Mouse (Mus musculus): ENCODE measurements around the gene Fkbp9.
A peak's percentile ranks its signal among the peaks of the same experiment; 100 is the strongest.
"Not testable (repeated sequence)": the region's sequence is repeated elsewhere in the genome, so short reads cannot be mapped to it uniquely, and the experiment has no call there.

The Fkbp9 gene

GRCm38 (mm10) chr6:56843229-56843628, 11.4 kb downstream of the Fkbp9 start:
- DNase-seq (ENCODE audit: low spot score) = no peak

- DNase-seq (ENCODE audit: low spot score) = no peak
Observed at GRCm38 (mm10) chr6:56844365-56844764, 12.5 kb downstream of the Fkbp9 start.

- no peak for DNase-seq (ENCODE audit: low spot score)
Observed at GRCm38 (mm10) chr6:56848974-56849373, 17.1 kb downstream of the Fkbp9 start.

- no peak for DNase-seq (ENCODE audit: low spot score)
Observed at GRCm38 (mm10) chr6:56850315-56850714, 18.5 kb downstream of the Fkbp9 start.

- DNase-seq (ENCODE audit: low spot score) = no peak
Observed at GRCm38 (mm10) chr6:56854803-56855202, 22.9 kb downstream of the Fkbp9 start.

GRCm38 (mm10) chr6:56856748-56857147, 24.9 kb downstream of the Fkbp9 start:
- no peak for DNase-seq (ENCODE audit: low spot score)

GRCm38 (mm10) chr6:56860205-56860848, 28.5 kb downstream of the Fkbp9 start:
- DNase-seq (ENCODE audit: low spot score) = no peak

- not testable (repeated sequence) for DNase-seq (ENCODE audit: low spot score)
Observed at GRCm38 (mm10) chr6:56866899-56867298, 35.0 kb downstream of the Fkbp9 start.

GRCm38 (mm10) chr6:56868565-56868964, 36.7 kb downstream of the Fkbp9 start:
- DNase-seq (ENCODE audit: low spot score) = no peak

GRCm38 (mm10) chr6:56870027-56870426, 38.2 kb downstream of the Fkbp9 start:
- no peak for DNase-seq (ENCODE audit: low spot score)

GRCm38 (mm10) chr6:56876870-56877269, 45.0 kb downstream of the Fkbp9 start:
- no peak for DNase-seq (ENCODE audit: low spot score)

GRCm38 (mm10) chr6:56877985-56878384, 46.1 kb downstream of the Fkbp9 start:
- no peak for DNase-seq (ENCODE audit: low spot score)

GRCm38 (mm10) chr6:56879352-56879955, 47.6 kb downstream of the Fkbp9 start:
- no peak for DNase-seq (ENCODE audit: low spot score)

GRCm38 (mm10) chr6:56888561-56888960, 56.7 kb downstream of the Fkbp9 start:
- no peak for DNase-seq (ENCODE audit: low spot score)

GRCm38 (mm10) chr6:56890762-56891161, 58.9 kb downstream of the Fkbp9 start:
- no peak for DNase-seq (ENCODE audit: low spot score)

- DNase-seq (ENCODE audit: low spot score) = no peak
Observed at GRCm38 (mm10) chr6:56899601-56900000, 67.7 kb downstream of the Fkbp9 start.

GRCm38 (mm10) chr6:56901336-56901735, 69.5 kb downstream of the Fkbp9 start:
- no peak for DNase-seq (ENCODE audit: low spot score)

- peak; percentile 71 for DNase-seq (ENCODE audit: low spot score)
Observed at GRCm38 (mm10) chr6:56901824-56902386, 70.0 kb downstream of the Fkbp9 start.

GRCm38 (mm10) chr6:56902606-56903520, 71.0 kb downstream of the Fkbp9 start:
- peak; percentile 85 for DNase-seq (ENCODE audit: low spot score)

GRCm38 (mm10) chr6:56903831-56904230, 72.0 kb downstream of the Fkbp9 start:
- DNase-seq (ENCODE audit: low spot score) = no peak

GRCm38 (mm10) chr6:56904330-56904729, 72.5 kb downstream of the Fkbp9 start:
- DNase-seq (ENCODE audit: low spot score) = no peak

- no peak for DNase-seq (ENCODE audit: low spot score)
Observed at GRCm38 (mm10) chr6:56904982-56905381, 73.1 kb downstream of the Fkbp9 start.

GRCm38 (mm10) chr6:56905486-56905885, 73.6 kb downstream of the Fkbp9 start:
- DNase-seq (ENCODE audit: low spot score) = no peak
